Mouse (Mus musculus) right cerebral cortex, postnatal 10 days (tissue): ENCODE results near the gene Olfr222.
"Not testable (repeated sequence)": the region's sequence is repeated elsewhere in the genome, so short reads cannot be mapped to it uniquely, and the experiment has no call there.

ENCODE experiments used
- DNase-seq, 2 experiments: peaks; one replicate each; pipeline ENCODE4 v3.0.0; 2021; ENCODE audit warnings: low spot score in 2 of 2

The Olfr222 gene

GRCm38 (mm10) chr11:59576135-59576534 is at the start of gene Olfr222:
Gene Olfr222, minus strand, starts transcription at chr11:59576235.
- DNase-seq: not testable (repeated sequence)

- peak; percentile 78 to 81 for DNase-seq
These were observed 48.1 kb upstream of the Olfr222 start for GRCm38 (mm10) chr11:59624017-59624630.

GRCm38 (mm10) chr11:59622214-59622613 is 46.2 kb upstream of the Olfr222 start:
- no peak for DNase-seq

GRCm38 (mm10) chr11:59616986-59617385 is 41.0 kb upstream of the Olfr222 start:
- not testable (repeated sequence) for DNase-seq

GRCm38 (mm10) chr11:59614120-59614519 is 38.1 kb upstream of the Olfr222 start:
- peak; percentile 51 to 52 for DNase-seq

GRCm38 (mm10) chr11:59611646-59612045 is 35.6 kb upstream of the Olfr222 start:
- no peak for DNase-seq

GRCm38 (mm10) chr11:59602287-59602686 is 26.3 kb upstream of the Olfr222 start:
- DNase-seq: no peak

- DNase-seq: no peak
These were observed 24.8 kb upstream of the Olfr222 start for GRCm38 (mm10) chr11:59600872-59601271.

GRCm38 (mm10) chr11:59599211-59599610 is 23.2 kb upstream of the Olfr222 start:
- DNase-seq: no peak

GRCm38 (mm10) chr11:59596950-59597349 is 20.9 kb upstream of the Olfr222 start:
- DNase-seq: no peak

- DNase-seq: no peak
These were observed 20.1 kb upstream of the Olfr222 start for GRCm38 (mm10) chr11:59596091-59596490.

GRCm38 (mm10) chr11:59593189-59593588 is 17.2 kb upstream of the Olfr222 start, which contains the start of gene Olfr223:
Gene Olfr223, minus strand, starts transcription at chr11:59593289.
- DNase-seq: no peak

GRCm38 (mm10) chr11:59589496-59589895 is 13.5 kb upstream of the Olfr222 start:
- no peak for DNase-seq

GRCm38 (mm10) chr11:59584539-59584938 is 8.5 kb upstream of the Olfr222 start:
- no peak for DNase-seq

- no peak for DNase-seq
These were observed 309 bp downstream of the Olfr222 start for GRCm38 (mm10) chr11:59575726-59576125.

- no peak for DNase-seq
These were observed 6.7 kb downstream of the Olfr222 start for GRCm38 (mm10) chr11:59569306-59569705.

- DNase-seq: no peak
These were observed 13.2 kb downstream of the Olfr222 start for GRCm38 (mm10) chr11:59562837-59563236.

- DNase-seq: no peak
These were observed 13.7 kb downstream of the Olfr222 start for GRCm38 (mm10) chr11:59562336-59562735.

GRCm38 (mm10) chr11:59560906-59561305 is 15.1 kb downstream of the Olfr222 start:
- no peak for DNase-seq

GRCm38 (mm10) chr11:59554535-59554934 is 21.5 kb downstream of the Olfr222 start:
- DNase-seq: no peak

- no peak for DNase-seq
These were observed 21.9 kb downstream of the Olfr222 start for GRCm38 (mm10) chr11:59554127-59554526.

GRCm38 (mm10) chr11:59544005-59544404 is 32.0 kb downstream of the Olfr222 start:
- no peak for DNase-seq

GRCm38 (mm10) chr11:59543376-59543775 is 32.7 kb downstream of the Olfr222 start:
- DNase-seq: no peak

- DNase-seq: no peak
These were observed 33.6 kb downstream of the Olfr222 start for GRCm38 (mm10) chr11:59542442-59542841.
